Mouse (Mus musculus): ENCODE results near the gene Dcaf6. TPM values are rescaled to one million over a fixed set of nuclear protein-coding genes. Genes with fewer than 3 reads are reported as not detected.

Gene Dcaf6
- total RNA-seq (2014; rRNA removed) (38.9 and 43.2 TPM in 2 replicates), polyA plus RNA-seq (2012; rRNA removed) (16.5 and 20.5 TPM in 2 replicates)

GRCm38 (mm10) chr1:165460360-165460800 lies at the start of gene Dcaf6, which contains the start of gene Mpc2:
Dcaf6 (minus strand) TSS chr1:165460475.
Mpc2 (plus strand) TSS chr1:165460637.
- Histone ChIP-seq H3K9ac (ENCODE audit: low read depth, low read length) (peak within 1 kb of the TSS; percentile 96), H3K4me3 (ENCODE audit: insufficient read depth, low read depth, low read length) (peak within 1 kb of the TSS; percentile 83), H3K4me1 (ENCODE audit: control insufficient read depth, insufficient read depth, low read length) (peaks cover 2% of the 10 kb centered on the region), H3K27me3 (ENCODE audit: control insufficient read depth, insufficient read depth, low read length) (no peaks in the 10 kb centered on the region), H3K27ac (replicated peaks; ENCODE audit: insufficient read depth, low read depth, low read length) (peak within 1 kb of the TSS; percentile 97), H3K36me3 (ENCODE audit: control insufficient read depth, insufficient read depth, low read length) (no peaks in the 10 kb centered on the region), H3K79me2 (ENCODE audit: control insufficient read depth, insufficient read depth, low read length) (peaks cover 19% of the 10 kb centered on the region; the same call in 1 of the 2 replicates)
- WGBS: under 1% methylated on average over 37 of the region's 37 CpGs
- peak; percentile 94 for TF ChIP-seq POLR2A (IDR thresholded peaks at IDR 0.05; ENCODE audit: extremely low read depth, insufficient read depth, low read length)
- peak; percentile 39; the same call in 1 of the 2 replicates for TF ChIP-seq CTCF (IDR thresholded peaks at IDR 0.05; ENCODE audit: low read depth, low read length)
- peak; percentile 93 for DNase-seq (ENCODE audit: extremely low read depth, low read depth, low spot score)

GRCm38 (mm10) chr1:165506303-165506702 lies 46.0 kb upstream of the Dcaf6 start:
- no peaks in the 10 kb centered on the region for H3K27me3 ChIP-seq (ENCODE audit: control insufficient read depth, insufficient read depth, low read length)
- H3K9ac ChIP-seq (ENCODE audit: low read depth, low read length): no peak overlapping the region
- H3K4me1 ChIP-seq (ENCODE audit: control insufficient read depth, insufficient read depth, low read length): peaks cover 19% of the 10 kb centered on the region
- DNase-seq (ENCODE audit: extremely low read depth, low read depth, low spot score): peak; percentile 66
- H3K36me3 ChIP-seq (ENCODE audit: control insufficient read depth, insufficient read depth, low read length): no peaks in the 10 kb centered on the region
- WGBS: 28% methylated on average over 6 of the region's 6 CpGs
- no peak for TF ChIP-seq CTCF (IDR thresholded peaks at IDR 0.05; ENCODE audit: low read depth, low read length)
- no peak for TF ChIP-seq POLR2A (IDR thresholded peaks at IDR 0.05; ENCODE audit: extremely low read depth, insufficient read depth, low read length)
- no peak overlapping the region for H3K27ac ChIP-seq (replicated peaks; ENCODE audit: insufficient read depth, low read depth, low read length)
- H3K4me3 ChIP-seq (ENCODE audit: insufficient read depth, low read depth, low read length): no peak overlapping the region
- H3K79me2 ChIP-seq (ENCODE audit: control insufficient read depth, insufficient read depth, low read length): no peaks in the 10 kb centered on the region

- Histone ChIP-seq H3K27ac (replicated peaks; ENCODE audit: insufficient read depth, low read depth, low read length) (peak overlapping the region; percentile 41), H3K27me3 (ENCODE audit: control insufficient read depth, insufficient read depth, low read length) (no peaks in the 10 kb centered on the region), H3K4me3 (ENCODE audit: insufficient read depth, low read depth, low read length) (no peak overlapping the region), H3K4me1 (ENCODE audit: control insufficient read depth, insufficient read depth, low read length) (peaks cover 17% of the 10 kb centered on the region), H3K9ac (ENCODE audit: low read depth, low read length) (no peak overlapping the region), H3K36me3 (ENCODE audit: control insufficient read depth, insufficient read depth, low read length) (no peaks in the 10 kb centered on the region), H3K79me2 (ENCODE audit: control insufficient read depth, insufficient read depth, low read length) (no peaks in the 10 kb centered on the region)
- 7% methylated on average over 10 of the region's 10 CpGs for WGBS
- TF ChIP-seq CTCF (IDR thresholded peaks at IDR 0.05; ENCODE audit: low read depth, low read length) (peak; percentile 87), POLR2A (IDR thresholded peaks at IDR 0.05; ENCODE audit: extremely low read depth, insufficient read depth, low read length) (no peak)
- DNase-seq (ENCODE audit: extremely low read depth, low read depth, low spot score): peak; percentile 93
Measured at GRCm38 (mm10) chr1:165503307-165504024, 43.2 kb upstream of the Dcaf6 start.

GRCm38 (mm10) chr1:165498856-165499255 lies 38.6 kb upstream of the Dcaf6 start:
- no peak for DNase-seq (ENCODE audit: extremely low read depth, low read depth, low spot score)
- TF ChIP-seq POLR2A (IDR thresholded peaks at IDR 0.05; ENCODE audit: extremely low read depth, insufficient read depth, low read length) (no peak), CTCF (IDR thresholded peaks at IDR 0.05; ENCODE audit: low read depth, low read length) (no peak)
- Histone ChIP-seq H3K4me3 (ENCODE audit: insufficient read depth, low read depth, low read length) (no peak overlapping the region), H3K79me2 (ENCODE audit: control insufficient read depth, insufficient read depth, low read length) (no peaks in the 10 kb centered on the region), H3K4me1 (ENCODE audit: control insufficient read depth, insufficient read depth, low read length) (peaks cover 14% of the 10 kb centered on the region), H3K9ac (ENCODE audit: low read depth, low read length) (no peak overlapping the region), H3K27ac (replicated peaks; ENCODE audit: insufficient read depth, low read depth, low read length) (no peak overlapping the region), H3K36me3 (ENCODE audit: control insufficient read depth, insufficient read depth, low read length) (no peaks in the 10 kb centered on the region), H3K27me3 (ENCODE audit: control insufficient read depth, insufficient read depth, low read length) (no peaks in the 10 kb centered on the region)
- 59% methylated on average over 3 of the region's 3 CpGs for WGBS

- peaks cover 13% of the 10 kb centered on the region for H3K4me1 ChIP-seq (ENCODE audit: control insufficient read depth, insufficient read depth, low read length)
- H3K79me2 ChIP-seq (ENCODE audit: control insufficient read depth, insufficient read depth, low read length): no peaks in the 10 kb centered on the region
- no peak for DNase-seq (ENCODE audit: extremely low read depth, low read depth, low spot score)
- no peak overlapping the region for H3K27ac ChIP-seq (replicated peaks; ENCODE audit: insufficient read depth, low read depth, low read length)
- H3K9ac ChIP-seq (ENCODE audit: low read depth, low read length): no peak overlapping the region
- H3K36me3 ChIP-seq (ENCODE audit: control insufficient read depth, insufficient read depth, low read length): no peaks in the 10 kb centered on the region
- 84% methylated on average over 4 of the region's 4 CpGs for WGBS
- H3K27me3 ChIP-seq (ENCODE audit: control insufficient read depth, insufficient read depth, low read length): no peaks in the 10 kb centered on the region
- TF ChIP-seq CTCF (IDR thresholded peaks at IDR 0.05; ENCODE audit: low read depth, low read length) (no peak), POLR2A (IDR thresholded peaks at IDR 0.05; ENCODE audit: extremely low read depth, insufficient read depth, low read length) (no peak)
- H3K4me3 ChIP-seq (ENCODE audit: insufficient read depth, low read depth, low read length): no peak overlapping the region
Measured at GRCm38 (mm10) chr1:165489197-165489596, 28.9 kb upstream of the Dcaf6 start.

GRCm38 (mm10) chr1:165486108-165486507 lies 25.8 kb upstream of the Dcaf6 start:
- H3K36me3 ChIP-seq (ENCODE audit: control insufficient read depth, insufficient read depth, low read length): peaks cover 17% of the 10 kb centered on the region
- peak; percentile 48 for DNase-seq (ENCODE audit: extremely low read depth, low read depth, low spot score)
- TF ChIP-seq CTCF (IDR thresholded peaks at IDR 0.05; ENCODE audit: low read depth, low read length): no peak
- no peak for TF ChIP-seq POLR2A (IDR thresholded peaks at IDR 0.05; ENCODE audit: extremely low read depth, insufficient read depth, low read length)
- no peak overlapping the region for H3K4me3 ChIP-seq (ENCODE audit: insufficient read depth, low read depth, low read length)
- no peak overlapping the region for H3K9ac ChIP-seq (ENCODE audit: low read depth, low read length)
- 27% methylated on average over 2 of the region's 2 CpGs for WGBS
- H3K4me1 ChIP-seq (ENCODE audit: control insufficient read depth, insufficient read depth, low read length): peaks cover 21% of the 10 kb centered on the region
- H3K27me3 ChIP-seq (ENCODE audit: control insufficient read depth, insufficient read depth, low read length): no peaks in the 10 kb centered on the region
- H3K79me2 ChIP-seq (ENCODE audit: control insufficient read depth, insufficient read depth, low read length): no peaks in the 10 kb centered on the region
- no peak overlapping the region for H3K27ac ChIP-seq (replicated peaks; ENCODE audit: insufficient read depth, low read depth, low read length)
